32 mouse cellular contexts compared by ENCODE assay signal in the genomic region with DNA sequence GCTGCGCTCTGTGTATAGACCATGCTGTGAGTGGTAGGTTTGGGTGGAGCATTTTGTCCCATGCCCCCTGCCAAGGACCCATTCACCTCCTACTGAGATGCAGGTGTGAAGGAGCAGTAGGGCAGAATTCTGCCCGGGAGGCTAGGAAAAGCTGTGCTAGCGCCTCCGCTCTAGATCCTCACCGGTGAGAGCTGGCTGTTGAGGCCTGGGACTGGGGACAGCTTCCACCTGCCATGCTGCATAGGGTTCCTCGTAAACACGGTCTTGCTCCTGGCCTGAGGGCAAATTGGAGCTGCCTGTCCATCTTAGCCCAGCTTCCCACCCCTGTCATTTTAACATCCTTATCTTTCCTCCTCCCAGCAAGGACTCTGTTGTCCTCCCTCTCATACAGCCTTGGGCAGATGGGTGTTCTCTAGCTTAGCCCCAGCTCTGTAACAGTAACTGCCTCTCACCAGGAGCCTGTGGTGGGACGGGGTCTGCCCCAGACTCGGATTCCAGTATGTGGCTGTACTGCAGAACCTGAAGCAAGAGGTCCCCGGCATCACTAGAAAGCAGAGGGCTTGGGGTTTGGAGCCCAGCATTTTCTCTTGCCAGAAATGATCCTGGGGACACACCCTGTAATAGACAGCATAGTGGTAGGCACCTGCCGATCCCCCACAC. TPM values are rescaled to one million over a fixed set of nuclear protein-coding genes. Genes with fewer than 3 reads are reported as not detected.
DNase-seq lines count a peak whose midpoint lies in the region; ATAC-seq and TF ChIP-seq lines count a peak whose summit lies in the region.
"Had no signal": no experiment of that assay in that cellular context is flagged by ENCODE, and none has a peak within 500 bp of the region (broad histone marks: within the 10 kb centered on the region; RNA-seq: fewer than 3 reads in every experiment).

No protein-coding gene starts in this region.

- H3K9ac ChIP-seq in kidney, postnatal 0 days (ENCODE audit: low read depth, low read length) = no peak overlapping the region
- H3K9ac ChIP-seq in CH12.LX (ENCODE audit: insufficient read depth, low read depth) = no peak overlapping the region
- H3K9ac ChIP-seq in liver, embryonic 15.5 days = no peak overlapping the region
- H3K9ac ChIP-seq: forebrain, postnatal 0 days; hindbrain, embryonic 13.5 days; kidney, embryonic 15.5 days; neural tube, embryonic 12.5 days had no signal

- no peak overlapping the region for H3K27ac ChIP-seq in kidney, postnatal 0 days
- peak overlapping the region; percentile 80 for H3K27ac ChIP-seq in CH12.LX (ENCODE audit: insufficient read depth, low read depth)
- H3K27ac ChIP-seq in liver, embryonic 15.5 days (replicated peaks) = no peak overlapping the region
- H3K27ac ChIP-seq: heart, embryonic 10.5 days; hindbrain, embryonic 13.5 days; layer of hippocampus, adult 2 months; limb, embryonic 13.5 days; neural tube, embryonic 12.5 days; stomach, postnatal 0 days had no signal

- H3K4me3 ChIP-seq in kidney, postnatal 0 days (replicated peaks; ENCODE audit: low read depth, low read length) = no peak overlapping the region
- H3K4me3 ChIP-seq in CH12.LX (replicated peaks in 1 of 3; ENCODE audit: low read depth in 2 of 3, low read length in 2 of 3, poor library complexity in 1 of 3) (no peak overlapping the region), E14TG2a.4 (replicated peaks; ENCODE audit: low read length) (peak overlapping the region; percentile 37; the same call in 1 of the 2 replicates)
- 0 out of 2 replicates have a peak overlapping the region, but pooled peaks have one; percentile 71 for H3K4me3 ChIP-seq in liver, embryonic 15.5 days (replicated peaks)
- H3K4me3 ChIP-seq: heart, embryonic 10.5 days; hindbrain, embryonic 13.5 days; kidney, embryonic 15.5 days; layer of hippocampus, adult 2 months; limb, embryonic 13.5 days; neural tube, embryonic 12.5 days had no signal

- dilution Hi-C loops in CH12.LX (cut with MboI; ENCODE audit: extremely low pct_ligation_motif_present, extremely low pct_unique_long_range_greater_than_20kb, low sequenced_read_pairs) = no loop called here

- TF ChIP-seq EP300 in CH12.LX (IDR thresholded peaks at IDR 0.05; ENCODE audit: low read length) = no peak

- no peaks in the 10 kb centered on the region for H3K79me2 ChIP-seq in CH12.LX (replicated peaks; ENCODE audit: control insufficient read depth, extremely low read depth, insufficient read depth, poor library complexity, severe bottlenecking)

- no peaks in the 10 kb centered on the region for H3K9me3 ChIP-seq in kidney, postnatal 0 days (replicated peaks; ENCODE audit: low read length)
- H3K9me3 ChIP-seq in CH12.LX (replicated peaks; ENCODE audit: low read length) (no peaks in the 10 kb centered on the region), E14TG2a.4 (ENCODE audit: low read length) (no peaks in the 10 kb centered on the region)
- H3K9me3 ChIP-seq in liver, embryonic 15.5 days (replicated peaks) = no peaks in the 10 kb centered on the region
- H3K9me3 ChIP-seq: G1E; heart, embryonic 10.5 days; hindbrain, embryonic 13.5 days; kidney, embryonic 15.5 days; limb, embryonic 13.5 days; neural tube, embryonic 12.5 days had no signal

- WGBS in kidney, postnatal 0 days = 72% methylated on average over 11 of the region's 11 CpGs
- WGBS in liver, embryonic 15.5 days (ENCODE audit: insufficient replicate concordance) = 78% methylated on average over 11 of the region's 11 CpGs

- no peak for TF ChIP-seq CTCF in kidney, postnatal 0 days (IDR thresholded peaks at IDR 0.05; ENCODE audit: low read depth)
- no peak for TF ChIP-seq CTCF in CH12.LX (conservative IDR thresholded peaks at IDR 0.05 in 1 of 2, IDR thresholded peaks at IDR 0.05 in 1 of 2; ENCODE audit: low read depth in 2 of 2, low read length in 2 of 2)
- no peak for TF ChIP-seq CTCF in E14TG2a.4 (conservative IDR thresholded peaks at IDR 0.05; ENCODE audit: low read length)

- H3K27me3 ChIP-seq in kidney, postnatal 0 days (ENCODE audit: insufficient read depth, low read length) = no peaks in the 10 kb centered on the region
- H3K27me3 ChIP-seq in CH12.LX (replicated peaks) = no peaks in the 10 kb centered on the region
- H3K27me3 ChIP-seq in E14TG2a.4 (ENCODE audit: insufficient read depth, low read length) = peaks cover 16% of the 10 kb centered on the region
- peaks cover 6% of the 10 kb centered on the region for H3K27me3 ChIP-seq in liver, embryonic 15.5 days
- H3K27me3 ChIP-seq: hindbrain, embryonic 13.5 days; kidney, embryonic 15.5 days; limb, embryonic 13.5 days; neural tube, embryonic 12.5 days; Patski had no signal

- DNase-seq in kidney, postnatal 0 days (ENCODE audit: low spot score) = no peak
- DNase-seq in kidney, adult 8-10 months = no peak
- DNase-seq in CH12.LX (ENCODE audit: extremely low read depth) = no peak
- DNase-seq in layer of hippocampus, postnatal 36 days = no peak
- no peak for DNase-seq in frontal cortex, postnatal 36 days (ENCODE audit: low spot score in 2 of 2)
- DNase-seq: cerebellum, adult 8-10 months; cerebellum, postnatal 36 days; forebrain, postnatal 0 days; gastrocnemius, postnatal 14 days; kidney, adult 11 months; right cerebral cortex, adult 18-20 months had no signal

- H3K4me2 ChIP-seq in kidney, postnatal 0 days (ENCODE audit: low read length) = 0 out of 2 replicates have a peak overlapping the region, but pooled peaks have one; percentile 67
- peak overlapping the region; percentile 58; the same call in 1 of the 2 replicates for H3K4me2 ChIP-seq in CH12.LX (ENCODE audit: insufficient read depth, low read depth, poor library complexity, severe bottlenecking)
- peak overlapping the region; percentile 79 for H3K4me2 ChIP-seq in liver, embryonic 15.5 days
- H3K4me2 ChIP-seq: hindbrain, embryonic 13.5 days; midbrain, embryonic 11.5 days; neural tube, embryonic 12.5 days had no signal

- no peak for TF ChIP-seq RAD21 in CH12.LX (IDR thresholded peaks at IDR 0.05; ENCODE audit: low read depth, low read length)

- H3K4me1 ChIP-seq in kidney, postnatal 0 days (replicated peaks; ENCODE audit: insufficient read depth, low read length) = no peaks in the 10 kb centered on the region
- peaks cover 14 to 27% of the 10 kb centered on the region in 2 experiments for H3K4me1 ChIP-seq in CH12.LX (ENCODE audit: control insufficient read depth in 1 of 2, insufficient read depth in 2 of 2)
- H3K4me1 ChIP-seq in E14TG2a.4 (replicated peaks; ENCODE audit: low read depth, low read length) = peaks cover 58% of the 10 kb centered on the region
- H3K4me1 ChIP-seq in liver, embryonic 15.5 days (replicated peaks) = peaks cover 22% of the 10 kb centered on the region

- H3K36me3 ChIP-seq in kidney, postnatal 0 days (ENCODE audit: insufficient read depth, low read length) = peaks cover 46% of the 10 kb centered on the region
- peaks cover 54 to 63% of the 10 kb centered on the region in 2 experiments for H3K36me3 ChIP-seq in CH12.LX (replicated peaks in 1 of 2; ENCODE audit: control insufficient read depth in 1 of 2, insufficient read depth in 1 of 2, low read length in 1 of 2)
- H3K36me3 ChIP-seq in E14TG2a.4 (ENCODE audit: insufficient read depth, low read length) = peaks cover 61% of the 10 kb centered on the region
- peaks cover 55% of the 10 kb centered on the region for H3K36me3 ChIP-seq in liver, embryonic 15.5 days (replicated peaks)

- no peak for TF ChIP-seq POLR2A in CH12.LX (IDR thresholded peaks at IDR 0.05; ENCODE audit: low read depth, low read length)

- no peak for ATAC-seq in kidney, postnatal 0 days (replicated peaks; ENCODE audit: low FRiP score, low read depth)
- ATAC-seq in liver, embryonic 15.5 days (ENCODE audit: insufficient read depth) = no peak
- ATAC-seq in megakaryocyte progenitor cell, adult 5-6 weeks (replicated peaks; ENCODE audit: poor library complexity) = no peak

- in situ Hi-C loops in CH12.LX (cut with MboI; ENCODE audit: low pct_ligation_motif_present, low pct_unique_long_range_greater_than_20kb, low sequenced_read_pairs) = loop anchor here (10.0 kb wide), 1 partner anchor 101 kb away; no protein-coding TSS in a partner anchor

RNA-seq across cellular contexts. Expression of a gene that starts 2.1 kb away (rescaled TPM):
- polyA plus RNA-seq in kidney, postnatal 0 days (2015; fragmentation: Nextera tagmentation; extraction: Ambion mirVana) = 14.5 and 21.1 TPM in 2 replicates
- 11.2 and 26.2 TPM in 2 replicates for total RNA-seq in CH12.LX (2012; rRNA removed)
- 10.1 and 10.5 TPM in 2 replicates for total RNA-seq in CH12.LX (2014; rRNA removed)
- polyA plus RNA-seq in CH12.LX (2012; ENCODE audit: insufficient read length, low read depth) = 6.5 and 7.7 TPM in 2 replicates
- polyA plus RNA-seq in liver, embryonic 15.5 days (2015; fragmentation: Nextera tagmentation; extraction: Ambion mirVana) = 10.7 and 12.8 TPM in 2 replicates
- 2.4 and 3.0 TPM in 2 replicates for total RNA-seq in megakaryocyte progenitor cell, adult 5-6 weeks (2015)
- 2.9 and 4.7 TPM in 2 replicates for total RNA-seq in megakaryocyte progenitor cell, adult 5-6 weeks (2017)
- 1 to 10 TPM in 1 of 2 experiments, under 1 TPM in 1; 0.51 to 1.2 TPM for total RNA-seq in layer of hippocampus, postnatal 36 days (2021)

RNA-seq across cellular contexts. Expression of a gene that starts 12.4 kb away (rescaled TPM):
- 40.1 and 41.2 TPM in 2 replicates for polyA plus RNA-seq in kidney, postnatal 0 days (2015; fragmentation: Nextera tagmentation; extraction: Ambion mirVana)
- total RNA-seq in CH12.LX (2012; rRNA removed) (1.0 and 1.9 TPM in 2 replicates), CH12.LX (2014; rRNA removed) (0.31 and 0.35 TPM in 2 replicates)
- polyA plus RNA-seq in CH12.LX (2012; ENCODE audit: insufficient read length, low read depth) = 3.3 and 3.9 TPM in 2 replicates
- 0.46 and 0.47 TPM in 2 replicates for polyA plus RNA-seq in liver, embryonic 15.5 days (2015; fragmentation: Nextera tagmentation; extraction: Ambion mirVana)
- not detected in 2 replicates for total RNA-seq in megakaryocyte progenitor cell, adult 5-6 weeks (2015)
- total RNA-seq in megakaryocyte progenitor cell, adult 5-6 weeks (2017) = not detected in 2 replicates
- not detected for total RNA-seq in layer of hippocampus, postnatal 36 days (2021)
- total RNA-seq: forebrain, postnatal 0 days; granulocyte monocyte progenitor cell, adult 5-6 weeks; heart, postnatal 36 days; layer of hippocampus, adult 2 months; layer of hippocampus, postnatal 14 days; left cerebral cortex, adult 8-10 months; left cerebral cortex, postnatal 36 days had no signal
- polyA plus RNA-seq: embryonic facial prominence, embryonic 11.5 days; forebrain, postnatal 0 days; G1E; heart, embryonic 10.5 days; hindbrain, embryonic 13.5 days; limb, embryonic 13.5 days; lung, postnatal 0 days; midbrain, embryonic 11.5 days; midbrain, embryonic 16.5 days; neural tube, embryonic 12.5 days; Patski had no signal

RNA-seq across cellular contexts. Expression of a gene that starts 14.8 kb away (rescaled TPM):
- polyA plus RNA-seq in kidney, postnatal 0 days (2015; fragmentation: Nextera tagmentation; extraction: Ambion mirVana) = 35.1 and 37.9 TPM in 2 replicates
- total RNA-seq in CH12.LX (2012; rRNA removed) (not detected in 2 replicates), CH12.LX (2014; rRNA removed) (not detected in 2 replicates)
- polyA plus RNA-seq in CH12.LX (2012; ENCODE audit: insufficient read length, low read depth) = 0.49 TPM in 1 of 2 replicates, not detected in the other
- polyA plus RNA-seq in liver, embryonic 15.5 days (2015; fragmentation: Nextera tagmentation; extraction: Ambion mirVana) = 0.35 and 0.47 TPM in 2 replicates
- not detected in 2 replicates for total RNA-seq in megakaryocyte progenitor cell, adult 5-6 weeks (2015)
- not detected in 2 replicates for total RNA-seq in megakaryocyte progenitor cell, adult 5-6 weeks (2017)
- total RNA-seq in layer of hippocampus, postnatal 36 days (2021) = not detected
- total RNA-seq: forebrain, postnatal 0 days; G1E; granulocyte monocyte progenitor cell, adult 5-6 weeks; heart, postnatal 36 days; layer of hippocampus, adult 2 months; layer of hippocampus, postnatal 14 days; left cerebral cortex, adult 8-10 months; left cerebral cortex, postnatal 36 days had no signal
- polyA plus RNA-seq: G1E, Patski had no signal

RNA-seq across cellular contexts. Expression of a gene that starts 27.6 kb away (rescaled TPM):
- polyA plus RNA-seq in kidney, postnatal 0 days (2015; fragmentation: Nextera tagmentation; extraction: Ambion mirVana) = 1.8 and 2.2 TPM in 2 replicates
- total RNA-seq in CH12.LX (2012; rRNA removed) (not detected in 2 replicates), CH12.LX (2014; rRNA removed) (not detected in 2 replicates)
- not detected in 2 replicates for polyA plus RNA-seq in CH12.LX (2012; ENCODE audit: insufficient read length, low read depth)
- polyA plus RNA-seq in liver, embryonic 15.5 days (2015; fragmentation: Nextera tagmentation; extraction: Ambion mirVana) = not detected in 2 replicates
- not detected in 2 replicates for total RNA-seq in megakaryocyte progenitor cell, adult 5-6 weeks (2015)
- total RNA-seq in megakaryocyte progenitor cell, adult 5-6 weeks (2017) = not detected in 2 replicates
- total RNA-seq in layer of hippocampus, postnatal 36 days (2021) = under 1 TPM in 1 of 2 experiments, not detected in 1; 0.18 TPM
- total RNA-seq: granulocyte monocyte progenitor cell, adult 5-6 weeks; heart, postnatal 36 days had no signal
- polyA plus RNA-seq: G1E, Patski had no signal

RNA-seq across cellular contexts. Expression of a gene that starts 35.6 kb away (rescaled TPM):
- polyA plus RNA-seq in kidney, postnatal 0 days (2015; fragmentation: Nextera tagmentation; extraction: Ambion mirVana) = 37.2 and 39.8 TPM in 2 replicates
- total RNA-seq in CH12.LX (2012; rRNA removed) (51.7 and 52.5 TPM in 2 replicates), CH12.LX (2014; rRNA removed) (21.8 and 22.4 TPM in 2 replicates)
- polyA plus RNA-seq in CH12.LX (2012; ENCODE audit: insufficient read length, low read depth) = 59.2 and 67.0 TPM in 2 replicates
- 26.7 and 32.6 TPM in 2 replicates for polyA plus RNA-seq in liver, embryonic 15.5 days (2015; fragmentation: Nextera tagmentation; extraction: Ambion mirVana)
- total RNA-seq in megakaryocyte progenitor cell, adult 5-6 weeks (2015) = 51.0 and 53.0 TPM in 2 replicates
- 60.4 and 62.2 TPM in 2 replicates for total RNA-seq in megakaryocyte progenitor cell, adult 5-6 weeks (2017)
- total RNA-seq in layer of hippocampus, postnatal 36 days (2021) = 10 to 100 TPM; 79.9 to 86.9 TPM

Comparison
In these comparisons a context has a peak if more than half of its experiments do, and no peak if none do; other contexts are left out.
1. H3K4me3 ChIP-seq: peak in E14TG2a.4 (single experiment) and liver, embryonic 15.5 days (single experiment); none in kidney, postnatal 0 days (single experiment) and CH12.LX (0 of 3).
2. Peak in every context shown above with its lines, with median percentiles within 50 percentile points of each other: H3K4me2 ChIP-seq.